Mouse (Mus musculus): ENCODE measurements around the gene Usp2. TPM values are rescaled to one million over a fixed set of nuclear protein-coding genes. Genes with fewer than 3 reads are reported as not detected.

The Usp2 gene
- total RNA-seq, 1 experiment: 3.9 TPM

GRCm38 (mm10) chr9:44031946-44032345 lies 34.9 kb upstream of the Usp2 start:
- in situ Hi-C loops (cut with MboI; ENCODE audit: low sequenced_read_pairs in 2 of 2, unreplicated experiment in 2 of 2): no loop called here

GRCm38 (mm10) chr9:44033317-44033716 lies 33.5 kb upstream of the Usp2 start:
- no peak for DNase-seq (ENCODE audit: low read depth, low spot score)
- H3K9ac ChIP-seq (ENCODE audit: insufficient read depth, low read depth, low read length, poor library complexity, severe bottlenecking): no peak overlapping the region
- in situ Hi-C loops (cut with MboI; ENCODE audit: low sequenced_read_pairs in 2 of 2, unreplicated experiment in 2 of 2): no loop called here
- peaks cover 0 to 17% of the 10 kb centered on the region in 2 experiments; a peak in 2 of 4 replicates for H3K4me1 ChIP-seq (ENCODE audit: control insufficient read depth in 2 of 2, insufficient read depth in 2 of 2, low read length in 2 of 2, poor library complexity in 1 of 2)
- H3K9me3 ChIP-seq (ENCODE audit: control insufficient read depth, insufficient read depth, low read depth, low read length): no peaks in the 10 kb centered on the region
- H3K4me3 ChIP-seq (ENCODE audit: insufficient read depth in 1 of 2, low read depth in 1 of 2, low read length in 2 of 2, poor library complexity in 1 of 2, severe bottlenecking in 1 of 2): no peak overlapping the region
- no peaks in the 10 kb centered on the region for H3K36me3 ChIP-seq (ENCODE audit: control insufficient read depth, insufficient read depth, low read length, poor library complexity, severe bottlenecking)
- no peak for TF ChIP-seq ZC3H11A (IDR thresholded peaks at IDR 0.05; ENCODE audit: borderline replicate concordance, low read depth, low read length)
- TF ChIP-seq HCFC1 (IDR thresholded peaks at IDR 0.05; ENCODE audit: borderline replicate concordance, insufficient read depth, low read length): no peak
- TF ChIP-seq ZNF384 (IDR thresholded peaks at IDR 0.05; ENCODE audit: low read depth, low read length): no peak
- no peak for TF ChIP-seq CHD2 (IDR thresholded peaks at IDR 0.05; ENCODE audit: low read depth, low read length)
- no peak for TF ChIP-seq MAFK (IDR thresholded peaks at IDR 0.05; ENCODE audit: insufficient read depth, low read depth, low read length)
- no peak overlapping the region for H3K27ac ChIP-seq (ENCODE audit: insufficient read depth, low read depth, low read length, poor library complexity, severe bottlenecking)

More at GRCm38 (mm10) chr9:44031946-44032345, 34.9 kb upstream of the Usp2 start:
- H3K36me3 ChIP-seq (ENCODE audit: control insufficient read depth, insufficient read depth, low read length, poor library complexity, severe bottlenecking): no peaks in the 10 kb centered on the region
- no peak overlapping the region for H3K4me3 ChIP-seq (ENCODE audit: insufficient read depth in 1 of 2, low read depth in 1 of 2, low read length in 2 of 2, poor library complexity in 1 of 2, severe bottlenecking in 1 of 2)
- no peak overlapping the region for H3K27ac ChIP-seq (ENCODE audit: insufficient read depth, low read depth, low read length, poor library complexity, severe bottlenecking)
- no peaks in the 10 kb centered on the region for H3K9me3 ChIP-seq (ENCODE audit: control insufficient read depth, insufficient read depth, low read depth, low read length)
- H3K4me1 ChIP-seq (ENCODE audit: control insufficient read depth in 2 of 2, insufficient read depth in 2 of 2, low read length in 2 of 2, poor library complexity in 1 of 2): peaks cover 0 to 15% of the 10 kb centered on the region in 2 experiments; a peak in 2 of 4 replicates
- TF ChIP-seq ZC3H11A (IDR thresholded peaks at IDR 0.05; ENCODE audit: borderline replicate concordance, low read depth, low read length) (no peak), MAFK (IDR thresholded peaks at IDR 0.05; ENCODE audit: insufficient read depth, low read depth, low read length) (no peak), ZNF384 (IDR thresholded peaks at IDR 0.05; ENCODE audit: low read depth, low read length) (no peak), HCFC1 (IDR thresholded peaks at IDR 0.05; ENCODE audit: borderline replicate concordance, insufficient read depth, low read length) (no peak), CHD2 (IDR thresholded peaks at IDR 0.05; ENCODE audit: low read depth, low read length) (no peak)
- H3K9ac ChIP-seq (ENCODE audit: insufficient read depth, low read depth, low read length, poor library complexity, severe bottlenecking): no peak overlapping the region
- no peak for DNase-seq (ENCODE audit: low read depth, low spot score)

DNA sequence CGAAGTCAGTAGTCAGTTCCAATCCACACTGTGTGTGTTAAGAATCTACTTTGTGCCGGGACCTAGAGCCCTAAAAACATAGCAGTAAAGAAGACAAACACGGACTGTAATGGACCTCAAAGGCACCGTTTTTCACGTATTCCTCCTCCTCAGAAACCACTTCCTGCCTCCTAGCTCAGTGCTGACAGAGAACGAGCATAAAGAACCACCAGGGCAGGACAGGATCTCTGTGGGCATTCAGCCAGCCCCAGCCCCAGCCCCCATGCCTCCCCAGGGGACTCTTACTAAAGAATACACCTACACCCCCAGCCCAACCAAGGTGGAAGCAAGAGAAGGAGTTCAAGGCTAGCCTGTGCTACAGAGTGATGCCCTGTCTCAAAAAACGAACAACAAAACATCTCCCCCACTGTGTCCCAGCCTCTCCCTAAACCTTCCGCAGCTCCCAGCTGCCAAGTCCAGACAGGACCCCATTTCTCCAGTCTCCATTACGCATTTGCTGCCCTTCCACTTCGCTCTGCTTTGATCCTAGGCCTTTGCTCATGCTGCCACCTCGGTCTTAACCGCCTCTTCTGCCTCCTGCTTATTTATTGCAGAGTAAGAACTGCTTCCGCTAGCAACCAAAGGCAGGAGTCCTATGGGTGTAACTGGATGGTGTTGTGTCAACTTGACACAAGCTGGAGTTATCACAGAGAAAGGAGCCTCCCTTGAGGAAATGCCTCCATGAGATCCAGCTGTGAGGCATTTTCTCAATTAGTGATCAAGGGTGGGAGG lies 32.7 kb upstream of the Usp2 start:
- in situ Hi-C loops (cut with MboI; ENCODE audit: low sequenced_read_pairs in 2 of 2, unreplicated experiment in 2 of 2): no loop called here
- no peaks in the 10 kb centered on the region for H3K36me3 ChIP-seq (ENCODE audit: control insufficient read depth, insufficient read depth, low read length, poor library complexity, severe bottlenecking)
- H3K27ac ChIP-seq (ENCODE audit: insufficient read depth, low read depth, low read length, poor library complexity, severe bottlenecking): no peak overlapping the region
- DNase-seq (ENCODE audit: low read depth, low spot score): no peak
- TF ChIP-seq CHD2 (IDR thresholded peaks at IDR 0.05; ENCODE audit: low read depth, low read length): no peak
- TF ChIP-seq HCFC1 (IDR thresholded peaks at IDR 0.05; ENCODE audit: borderline replicate concordance, insufficient read depth, low read length): no peak
- TF ChIP-seq MAFK (IDR thresholded peaks at IDR 0.05; ENCODE audit: insufficient read depth, low read depth, low read length): no peak
- TF ChIP-seq ZNF384 (IDR thresholded peaks at IDR 0.05; ENCODE audit: low read depth, low read length): no peak
- no peak for TF ChIP-seq ZC3H11A (IDR thresholded peaks at IDR 0.05; ENCODE audit: borderline replicate concordance, low read depth, low read length)
- H3K9ac ChIP-seq (ENCODE audit: insufficient read depth, low read depth, low read length, poor library complexity, severe bottlenecking): no peak overlapping the region
- H3K4me3 ChIP-seq (ENCODE audit: insufficient read depth in 1 of 2, low read depth in 1 of 2, low read length in 2 of 2, poor library complexity in 1 of 2, severe bottlenecking in 1 of 2): no peak overlapping the region
- peaks cover 0 to 17% of the 10 kb centered on the region in 2 experiments; a peak in 2 of 4 replicates for H3K4me1 ChIP-seq (ENCODE audit: control insufficient read depth in 2 of 2, insufficient read depth in 2 of 2, low read length in 2 of 2, poor library complexity in 1 of 2)
- no peaks in the 10 kb centered on the region for H3K9me3 ChIP-seq (ENCODE audit: control insufficient read depth, insufficient read depth, low read depth, low read length)

- Histone ChIP-seq H3K9ac (ENCODE audit: insufficient read depth, low read depth, low read length, poor library complexity, severe bottlenecking) (no peak overlapping the region), H3K27ac (ENCODE audit: insufficient read depth, low read depth, low read length, poor library complexity, severe bottlenecking) (no peak overlapping the region; the same call in 1 of the 2 replicates), H3K9me3 (ENCODE audit: control insufficient read depth, insufficient read depth, low read depth, low read length) (no peaks in the 10 kb centered on the region), H3K36me3 (ENCODE audit: control insufficient read depth, insufficient read depth, low read length, poor library complexity, severe bottlenecking) (no peaks in the 10 kb centered on the region), H3K4me1 (ENCODE audit: control insufficient read depth in 2 of 2, insufficient read depth in 2 of 2, low read length in 2 of 2, poor library complexity in 1 of 2) (peaks cover 0 to 15% of the 10 kb centered on the region in 2 experiments; a peak in 2 of 4 replicates), H3K4me3 (ENCODE audit: insufficient read depth in 1 of 2, low read depth in 1 of 2, low read length in 2 of 2, poor library complexity in 1 of 2, severe bottlenecking in 1 of 2) (no peak overlapping the region)
- DNase-seq (ENCODE audit: low read depth, low spot score): no peak
- TF ChIP-seq ZNF384 (IDR thresholded peaks at IDR 0.05; ENCODE audit: low read depth, low read length) (no peak), MAFK (IDR thresholded peaks at IDR 0.05; ENCODE audit: insufficient read depth, low read depth, low read length) (no peak), CHD2 (IDR thresholded peaks at IDR 0.05; ENCODE audit: low read depth, low read length) (no peak), HCFC1 (IDR thresholded peaks at IDR 0.05; ENCODE audit: borderline replicate concordance, insufficient read depth, low read length) (no peak), ZC3H11A (IDR thresholded peaks at IDR 0.05; ENCODE audit: borderline replicate concordance, low read depth, low read length) (no peak)
- in situ Hi-C loops (cut with MboI; ENCODE audit: low sequenced_read_pairs in 2 of 2, unreplicated experiment in 2 of 2): no loop called here
Measured at GRCm38 (mm10) chr9:44037106-44037505, 29.7 kb upstream of the Usp2 start.
